Mouse (Mus musculus) limb, embryonic 13.5 days (tissue): Measurements from ENCODE around the gene Flvcr2. TPM values are rescaled to one million over a fixed set of nuclear protein-coding genes. Genes with fewer than 3 reads are reported as not detected.
"Not testable (repeated sequence)": the region's sequence is repeated elsewhere in the genome, so short reads cannot be mapped to it uniquely, and the experiment has no call there.

Experiments
- ATAC-seq: fragments of 200-750 bp; cut with Nextera tagmentation; 2 replicates; pipeline ENCODE4 v1.8.0; 2017; ENCODE audit warnings: low read depth, moderate number of reproducible peaks, moderate TSS enrichment; ENCODE audit not compliant: low FRiP score
- H3K27ac ChIP-seq: fragments of 300-500 bp; sonication (generic); 2 replicates; pipeline ENCODE4 v1.5.1; 2015; ENCODE audit warnings: inconsistent platforms, mild to moderate bottlenecking, moderate library complexity
- H3K27me3 ChIP-seq: fragments of 300-500 bp; sonication (generic); 2 replicates; pipeline ENCODE4 v1.6.1; 2015; ENCODE audit warnings: mild to moderate bottlenecking, inconsistent platforms
- H3K36me3 ChIP-seq: fragments of 300-500 bp; sonication (generic); 2 replicates; pipeline ENCODE4 v1.6.1; 2015; ENCODE audit warnings: inconsistent platforms, mild to moderate bottlenecking, moderate library complexity
- H3K4me1 ChIP-seq: fragments of 300-500 bp; sonication (generic); 2 replicates; pipeline ENCODE4 v1.6.1; 2015; ENCODE audit warnings: inconsistent platforms
- H3K4me2 ChIP-seq: fragments of 300-500 bp; sonication (generic); replicated peaks from 2 replicates; pipeline ENCODE4 v1.6.1; 2015; ENCODE audit warnings: inconsistent platforms, mild to moderate bottlenecking, moderate library complexity
- H3K4me3 ChIP-seq: fragments of 300-500 bp; sonication (generic); 2 replicates; pipeline ENCODE4 v1.5.1; 2015; ENCODE audit warnings: moderate library complexity, mild to moderate bottlenecking, inconsistent platforms
- H3K9ac ChIP-seq: fragments of 300-500 bp; sonication (generic); 2 replicates; pipeline ENCODE4 v1.6.1; 2015; ENCODE audit warnings: mild to moderate bottlenecking, inconsistent platforms
- H3K9me3 ChIP-seq: fragments of 300-500 bp; sonication (generic); 2 replicates; pipeline ENCODE4 v1.6.1; 2016; ENCODE audit warnings: inconsistent platforms
- WGBS: fragments of 180-500 bp; shearing (Covaris S2); methylation state at CpG from one replicate; pipeline ENCODE4 v1.1.7; 2015; 5-methylcytosine and 5-hydroxymethylcytosine counted together
- polyA plus RNA-seq: library from polyadenylated mRNA; unstranded; fragments of >200 nt; fragmentation: Nextera tagmentation; extraction: Ambion mirVana; gene quantifications from 2 replicates; pipeline ENCODE4 v1.2.1, GENCODE M21; 2015

The Flvcr2 gene
- 2.2 and 3.2 TPM in 2 replicates for polyA plus RNA-seq

- 1% methylated on average over 51 of the region's 51 CpGs for WGBS
- peak within 1 kb of the TSS; percentile 57 for H3K9ac ChIP-seq
- H3K9me3 ChIP-seq, result no peaks in the 10 kb centered on the region
- H3K4me1 ChIP-seq, result peaks cover 8% of the 10 kb centered on the region
- peak; percentile 89 for ATAC-seq
- peak within 1 kb of the TSS; percentile 94 for H3K4me2 ChIP-seq
- H3K36me3 ChIP-seq, result no peaks in the 10 kb centered on the region
- peaks cover 15% of the 10 kb centered on the region for H3K27me3 ChIP-seq
- H3K4me3 ChIP-seq, result peak within 1 kb of the TSS; percentile 54
- H3K27ac ChIP-seq, result peak within 1 kb of the TSS; percentile 58; the same call in 1 of the 2 replicates
Observed at GRCm38 (mm10) chr12:85745827-85746695, at the start of gene Flvcr2. Flvcr2 (plus strand) TSS chr12:85746539.

GRCm38 (mm10) chr12:85698179-85698578 is 48.2 kb upstream of the Flvcr2 start:
- Histone ChIP-seq H3K4me3 (peak overlapping the region; percentile 28), H3K4me2 (peak overlapping the region; percentile 51)
- WGBS, result 22% methylated on average over 16 of the region's 37 CpGs
- not testable (repeated sequence) for H3K9ac ChIP-seq, H3K27ac ChIP-seq, H3K9me3 ChIP-seq, H3K36me3 ChIP-seq, H3K27me3 ChIP-seq, H3K4me1 ChIP-seq
- peak; percentile 87 for ATAC-seq

GRCm38 (mm10) chr12:85700191-85700841 is 46.0 kb upstream of the Flvcr2 start:
- H3K4me2 ChIP-seq, result no peak overlapping the region
- WGBS, result 59% methylated on average over 6 of the region's 6 CpGs
- no peaks in the 10 kb centered on the region for H3K27me3 ChIP-seq
- no peak overlapping the region for H3K9ac ChIP-seq
- no peak overlapping the region for H3K4me3 ChIP-seq
- ATAC-seq, result no peak; the same call in 1 of the 2 replicates
- H3K27ac ChIP-seq, result no peak overlapping the region
- peaks cover 8% of the 10 kb centered on the region; the same call in 1 of the 2 replicates for H3K4me1 ChIP-seq
- H3K9me3 ChIP-seq, result no peaks in the 10 kb centered on the region
- no peaks in the 10 kb centered on the region for H3K36me3 ChIP-seq

GRCm38 (mm10) chr12:85700842-85701223 is 45.5 kb upstream of the Flvcr2 start:
- Histone ChIP-seq H3K4me1 (peaks cover 13% of the 10 kb centered on the region), H3K4me3 (no peak overlapping the region), H3K9ac (no peak overlapping the region), H3K9me3 (no peaks in the 10 kb centered on the region), H3K36me3 (no peaks in the 10 kb centered on the region), H3K27me3 (0 out of 2 replicates have a peak, but pooled peaks cover under 1% of the 10 kb centered on the region), H3K27ac (no peak overlapping the region), H3K4me2 (no peak overlapping the region)
- no peak for ATAC-seq
- WGBS, result 90% methylated on average over 7 of the region's 7 CpGs

GRCm38 (mm10) chr12:85702166-85703055 is 43.9 kb upstream of the Flvcr2 start:
- Histone ChIP-seq H3K9me3 (no peaks in the 10 kb centered on the region), H3K27ac (no peak overlapping the region), H3K9ac (no peak overlapping the region), H3K4me1 (peaks cover 24% of the 10 kb centered on the region), H3K4me3 (no peak overlapping the region), H3K36me3 (no peaks in the 10 kb centered on the region), H3K4me2 (no peak overlapping the region), H3K27me3 (peaks cover 8% of the 10 kb centered on the region; the same call in 1 of the 2 replicates)
- 74% methylated on average over 15 of the region's 15 CpGs for WGBS
- ATAC-seq, result no peak

GRCm38 (mm10) chr12:85703507-85703906 is 42.8 kb upstream of the Flvcr2 start:
- H3K4me2 ChIP-seq, result no peak overlapping the region
- H3K4me3 ChIP-seq, result no peak overlapping the region
- H3K27me3 ChIP-seq, result peaks cover 13% of the 10 kb centered on the region
- no peaks in the 10 kb centered on the region for H3K9me3 ChIP-seq
- H3K9ac ChIP-seq, result no peak overlapping the region
- peaks cover 21% of the 10 kb centered on the region for H3K4me1 ChIP-seq
- H3K27ac ChIP-seq, result no peak overlapping the region
- H3K36me3 ChIP-seq, result no peaks in the 10 kb centered on the region
- 56% methylated on average over 3 of the region's 3 CpGs for WGBS
- no peak for ATAC-seq

GRCm38 (mm10) chr12:85704566-85704965 is 41.8 kb upstream of the Flvcr2 start:
- ATAC-seq, result no peak
- Histone ChIP-seq H3K27ac (no peak overlapping the region), H3K4me1 (peaks cover 21% of the 10 kb centered on the region), H3K27me3 (peaks cover 16% of the 10 kb centered on the region), H3K9ac (no peak overlapping the region), H3K4me2 (no peak overlapping the region), H3K36me3 (no peaks in the 10 kb centered on the region), H3K4me3 (no peak overlapping the region), H3K9me3 (no peaks in the 10 kb centered on the region)
- WGBS, result 70% methylated on average over 7 of the region's 7 CpGs

- peak overlapping the region; percentile 22; the same call in 1 of the 2 replicates for H3K27ac ChIP-seq
- peak overlapping the region; percentile 67 for H3K9ac ChIP-seq
- H3K4me1 ChIP-seq, result peaks cover 21% of the 10 kb centered on the region
- WGBS, result 10% methylated on average over 20 of the region's 20 CpGs
- H3K9me3 ChIP-seq, result no peaks in the 10 kb centered on the region
- peak overlapping the region; percentile 43 for H3K4me3 ChIP-seq
- H3K36me3 ChIP-seq, result no peaks in the 10 kb centered on the region
- H3K27me3 ChIP-seq, result peaks cover 16% of the 10 kb centered on the region
- peak overlapping the region; percentile 74 for H3K4me2 ChIP-seq
- peak; percentile 76 for ATAC-seq
Observed at GRCm38 (mm10) chr12:85705002-85705830, 41.1 kb upstream of the Flvcr2 start.

GRCm38 (mm10) chr12:85705831-85706530 is 40.4 kb upstream of the Flvcr2 start:
- H3K27ac ChIP-seq, result peak overlapping the region; percentile 22; the same call in 1 of the 2 replicates
- peak overlapping the region; percentile 43 for H3K4me3 ChIP-seq
- WGBS, result 10% methylated on average over 17 of the region's 17 CpGs
- no peaks in the 10 kb centered on the region for H3K36me3 ChIP-seq
- peak overlapping the region; percentile 74 for H3K4me2 ChIP-seq
- H3K27me3 ChIP-seq, result peaks cover 16% of the 10 kb centered on the region
- ATAC-seq, result peak; percentile 25; the same call in 1 of the 2 replicates
- peak overlapping the region; percentile 67 for H3K9ac ChIP-seq
- peaks cover 21% of the 10 kb centered on the region for H3K4me1 ChIP-seq
- no peaks in the 10 kb centered on the region for H3K9me3 ChIP-seq

- H3K27ac ChIP-seq, result no peak overlapping the region
- no peak overlapping the region for H3K9ac ChIP-seq
- ATAC-seq, result no peak
- 86% methylated on average over 4 of the region's 4 CpGs for WGBS
- H3K27me3 ChIP-seq, result peaks cover 16% of the 10 kb centered on the region
- H3K4me2 ChIP-seq, result no peak overlapping the region
- H3K4me1 ChIP-seq, result peaks cover 21% of the 10 kb centered on the region
- no peak overlapping the region for H3K4me3 ChIP-seq
- no peaks in the 10 kb centered on the region for H3K36me3 ChIP-seq
- H3K9me3 ChIP-seq, result no peaks in the 10 kb centered on the region
Observed at GRCm38 (mm10) chr12:85706906-85707305, 39.4 kb upstream of the Flvcr2 start.
